Mouse (Mus musculus) CH12.LX (cell line): ENCODE results near the gene Fry. TPM values are rescaled to one million over a fixed set of nuclear protein-coding genes. Genes with fewer than 3 reads are reported as not detected.

Experiments
- DNase-seq: peaks from one replicate; pipeline ENCODE4 v3.0.0-alpha.2; 2013; ENCODE audit errors: extremely low read depth
- H3K27ac ChIP-seq: 2 replicates; pipeline ENCODE4 v1.5.1; 2012; ENCODE audit warnings: low read depth, mild to moderate bottlenecking, control low read depth, moderate library complexity; ENCODE audit not compliant: insufficient read depth
- H3K27me3 ChIP-seq: replicated peaks from 2 replicates; pipeline ENCODE3; 2012; ENCODE audit warnings: inconsistent platforms
- H3K36me3 ChIP-seq, 2 experiments: replicated peaks in 1 of 2; 2 replicates each; pipeline versions ENCODE3 to v1.6.1; 2012; ENCODE audit warnings: inconsistent platforms in 1 of 2, low read length in 1 of 2, mild to moderate bottlenecking in 1 of 2, mixed read lengths in 1 of 2, moderate library complexity in 1 of 2; ENCODE audit not compliant: control insufficient read depth in 1 of 2, insufficient read depth in 1 of 2
- H3K4me1 ChIP-seq, 2 experiments: 2 replicates each; pipeline ENCODE4 v1.6.1; 2012; ENCODE audit warnings: inconsistent platforms in 1 of 2, moderate library complexity in 1 of 2; ENCODE audit not compliant: insufficient read depth in 2 of 2, control insufficient read depth in 1 of 2
- H3K4me2 ChIP-seq: 2 replicates; pipeline ENCODE4 v1.6.1; 2012; ENCODE audit warnings: low read depth, mild to moderate bottlenecking, control low read depth; ENCODE audit not compliant: poor library complexity, insufficient read depth, severe bottlenecking
- H3K4me3 ChIP-seq, 3 experiments: fragments of 150-350 bp in 1 of 3; sonication (generic) in 1 of 3; replicated peaks in 1 of 3; 2 replicates each; pipeline versions ENCODE3 to v1.5.1; 2011 to 2012; ENCODE audit warnings: low read depth in 2 of 3, low read length in 2 of 3, mild to moderate bottlenecking in 2 of 3, moderate library complexity in 2 of 3, control low read depth in 1 of 3, improper control_type of control experiment in 1 of 3, inconsistent platforms in 1 of 3, mixed read lengths in 1 of 3; ENCODE audit not compliant: poor library complexity in 1 of 3
- H3K79me2 ChIP-seq: replicated peaks from 2 replicates; pipeline ENCODE4 v1.6.1; 2012; ENCODE audit warnings: mild to moderate bottlenecking, moderate library complexity; ENCODE audit not compliant: control insufficient read depth, poor library complexity, insufficient read depth, severe bottlenecking; ENCODE audit errors: extremely low read depth
- H3K9ac ChIP-seq: 2 replicates; pipeline ENCODE4 v1.6.1; 2012; ENCODE audit warnings: low read depth, mild to moderate bottlenecking, control low read depth, moderate library complexity; ENCODE audit not compliant: insufficient read depth
- H3K9me3 ChIP-seq: replicated peaks from 2 replicates; pipeline ENCODE3; 2012; ENCODE audit warnings: low read length, inconsistent platforms, mixed read lengths
- BHLHE40 ChIP-seq: IDR thresholded peaks from 2 replicates; pipeline ENCODE4 v1.6.1; 2011; ENCODE audit warnings: mild to moderate bottlenecking, low read depth, low read length, improper control_type of control experiment
- CHD1 ChIP-seq: IDR thresholded peaks from 2 replicates; pipeline ENCODE4 v1.6.1; 2012; ENCODE audit warnings: low read depth, low read length, improper control_type of control experiment, inconsistent platforms
- ETS1 ChIP-seq: conservative IDR thresholded peaks from 2 replicates; pipeline ENCODE4 v1.6.1; 2012; ENCODE audit warnings: low read depth, mild to moderate bottlenecking, inconsistent platforms, low read length, improper control_type of control experiment, moderate library complexity
- IRF4 ChIP-seq: IDR thresholded peaks from 2 replicates; pipeline ENCODE4 v1.6.1; 2014; ENCODE audit warnings: low read depth, mild to moderate bottlenecking, inconsistent platforms, low read length, improper control_type of control experiment
- JUN ChIP-seq: IDR thresholded peaks from 2 replicates; pipeline ENCODE4 v1.6.1; 2011; ENCODE audit warnings: low read depth, mild to moderate bottlenecking, low read length, improper control_type of control experiment, moderate library complexity; ENCODE audit not compliant: insufficient read depth
- JUND ChIP-seq: conservative IDR thresholded peaks from 2 replicates; pipeline ENCODE4 v1.6.1; 2011; ENCODE audit warnings: low read depth, low read length, improper control_type of control experiment
- MAZ ChIP-seq: IDR thresholded peaks from 2 replicates; pipeline ENCODE4 v1.6.1; 2012; ENCODE audit warnings: low read depth, mild to moderate bottlenecking, inconsistent platforms, low read length, improper control_type of control experiment, moderate library complexity
- MEF2A ChIP-seq: IDR thresholded peaks from 2 replicates; pipeline ENCODE4 v1.6.1; 2014; ENCODE audit warnings: low read depth, mild to moderate bottlenecking, inconsistent platforms, low read length, improper control_type of control experiment, borderline replicate concordance
- PAX5 ChIP-seq: IDR thresholded peaks from 2 replicates; pipeline ENCODE4 v1.6.1; 2012; ENCODE audit warnings: low read length, inconsistent platforms, mixed read lengths
- POLR2A ChIP-seq: IDR thresholded peaks from 2 replicates; pipeline ENCODE4 v1.6.1; 2011; ENCODE audit warnings: low read depth, mild to moderate bottlenecking, improper control_type of control experiment, low read length
- SIN3A ChIP-seq: IDR thresholded peaks from 2 replicates; pipeline ENCODE4 v1.6.1; 2012; ENCODE audit warnings: low read length, improper control_type of control experiment, inconsistent platforms
- SMC3 ChIP-seq: IDR thresholded peaks from 2 replicates; pipeline ENCODE4 v1.6.1; 2011; ENCODE audit warnings: low read depth, low read length, improper control_type of control experiment
- TCF12 ChIP-seq: IDR thresholded peaks from 2 replicates; pipeline ENCODE4 v1.6.1; 2014; ENCODE audit warnings: low read depth, mild to moderate bottlenecking, inconsistent platforms, low read length, improper control_type of control experiment
- ZC3H11A ChIP-seq: IDR thresholded peaks from 2 replicates; pipeline ENCODE4 v1.6.1; 2012; ENCODE audit warnings: low read depth, mild to moderate bottlenecking, inconsistent platforms, low read length, improper control_type of control experiment
- ZKSCAN1 ChIP-seq: IDR thresholded peaks from 2 replicates; pipeline ENCODE4 v1.6.1; 2012; ENCODE audit warnings: low read depth, inconsistent platforms, low read length, improper control_type of control experiment, borderline replicate concordance
- dilution Hi-C: fragments of 300-500 bp; cut with MboI; formaldehyde crosslinking; loops from 2 replicates; pipeline ENCODE4 v1.14.3; 2020; ENCODE audit warnings: low sequenced_read_pairs; ENCODE audit not compliant: extremely low pct_unique_long_range_greater_than_20kb, extremely low pct_ligation_motif_present
- in situ Hi-C: fragments of 300-500 bp; cut with MboI; formaldehyde crosslinking; loops from 3 replicates; pipeline ENCODE4 v1.14.3; 2019; ENCODE audit warnings: low sequenced_read_pairs, low pct_ligation_motif_present, low pct_unique_long_range_greater_than_20kb, mixed read lengths
- polyA plus RNA-seq: library from polyadenylated mRNA; unstranded; fragments of >175 nt; gene quantifications from 2 replicates; pipeline ENCODE4 v1.2.1, GENCODE M21; 2012; ENCODE audit warnings: low read depth; ENCODE audit not compliant: insufficient read length
- total RNA-seq, 2 experiments: library from RNA; depleted of rRNA; stranded (reverse); fragments of 300-350 nt in 1 of 2; fragments of >200 nt in 1 of 2; gene quantifications; 2 replicates each; pipeline ENCODE4 v1.2.3; 2012 to 2014

The Fry gene
- total and polyA plus RNA-seq, 3 experiments, result 0.34 to 0.80 (median 0.34) TPM

GRCm38 (mm10) chr5:150174950-150175349 is 56.5 kb downstream of the Fry start:
- Histone ChIP-seq H3K36me3 (no peaks in the 10 kb centered on the region), H3K27ac (no peak overlapping the region), H3K4me2 (no peak overlapping the region), H3K9me3 (peaks cover 42% of the 10 kb centered on the region), H3K4me1 (no peaks in the 10 kb centered on the region), H3K27me3 (no peaks in the 10 kb centered on the region), H3K79me2 (no peaks in the 10 kb centered on the region), H3K9ac (no peak overlapping the region), H3K4me3 (no peak overlapping the region)
- dilution Hi-C loops, result no loop called here
- in situ Hi-C loops, result no loop called here
- no peak for DNase-seq
- no peak for TF ChIP-seq MAZ
- no peak for TF ChIP-seq JUN
- TF ChIP-seq MEF2A, result no peak
- TF ChIP-seq ZKSCAN1, result no peak
- no peak for TF ChIP-seq POLR2A
- TF ChIP-seq SIN3A, result no peak
- no peak for TF ChIP-seq JUND
- no peak for TF ChIP-seq TCF12
- no peak for TF ChIP-seq SMC3
- TF ChIP-seq CHD1, result no peak

GRCm38 (mm10) chr5:150176251-150177015 is 58.0 kb downstream of the Fry start:
- H3K9me3 ChIP-seq, result peaks cover 47% of the 10 kb centered on the region
- H3K9ac ChIP-seq, result no peak overlapping the region
- TF ChIP-seq BHLHE40, result no peak
- no peak for TF ChIP-seq PAX5
- TF ChIP-seq ETS1, result no peak
- TF ChIP-seq POLR2A, result no peak
- no peak for TF ChIP-seq ZC3H11A
- TF ChIP-seq JUN, result no peak
- TF ChIP-seq IRF4, result no peak
- no peaks in the 10 kb centered on the region for H3K79me2 ChIP-seq
- H3K27ac ChIP-seq, result no peak overlapping the region
- dilution Hi-C loops, result no loop called here
- in situ Hi-C loops, result no loop called here
- H3K27me3 ChIP-seq, result no peaks in the 10 kb centered on the region
- no peak for DNase-seq
- H3K36me3 ChIP-seq, result no peaks in the 10 kb centered on the region
- H3K4me3 ChIP-seq, result no peak overlapping the region
- no peak overlapping the region for H3K4me2 ChIP-seq
- H3K4me1 ChIP-seq, result no peaks in the 10 kb centered on the region
